Mouse (Mus musculus) CH12.LX (cell line): ENCODE measurements around the gene Agxt. TPM values are rescaled to one million over a fixed set of nuclear protein-coding genes. Genes with fewer than 3 reads are reported as not detected.

Experiments used
- DNase-seq: peaks from one replicate; pipeline ENCODE4 v3.0.0-alpha.2; 2013; ENCODE audit errors: extremely low read depth
- H3K27ac ChIP-seq: 2 replicates; pipeline ENCODE4 v1.5.1; 2012; ENCODE audit warnings: low read depth, mild to moderate bottlenecking, control low read depth, moderate library complexity; ENCODE audit not compliant: insufficient read depth
- H3K27me3 ChIP-seq: replicated peaks from 2 replicates; pipeline ENCODE3; 2012; ENCODE audit warnings: inconsistent platforms
- H3K36me3 ChIP-seq, 2 experiments: replicated peaks in 1 of 2; 2 replicates each; pipeline versions ENCODE3 to v1.6.1; 2012; ENCODE audit warnings: inconsistent platforms in 1 of 2, low read length in 1 of 2, mild to moderate bottlenecking in 1 of 2, mixed read lengths in 1 of 2, moderate library complexity in 1 of 2; ENCODE audit not compliant: control insufficient read depth in 1 of 2, insufficient read depth in 1 of 2
- H3K4me1 ChIP-seq, 2 experiments: 2 replicates each; pipeline ENCODE4 v1.6.1; 2012; ENCODE audit warnings: inconsistent platforms in 1 of 2, moderate library complexity in 1 of 2; ENCODE audit not compliant: insufficient read depth in 2 of 2, control insufficient read depth in 1 of 2
- H3K4me2 ChIP-seq: 2 replicates; pipeline ENCODE4 v1.6.1; 2012; ENCODE audit warnings: low read depth, mild to moderate bottlenecking, control low read depth; ENCODE audit not compliant: poor library complexity, insufficient read depth, severe bottlenecking
- H3K4me3 ChIP-seq, 3 experiments: fragments of 150-350 bp in 1 of 3; sonication (generic) in 1 of 3; replicated peaks in 1 of 3; 2 replicates each; pipeline versions ENCODE3 to v1.5.1; 2011 to 2012; ENCODE audit warnings: low read depth in 2 of 3, low read length in 2 of 3, mild to moderate bottlenecking in 2 of 3, moderate library complexity in 2 of 3, control low read depth in 1 of 3, improper control_type of control experiment in 1 of 3, inconsistent platforms in 1 of 3, mixed read lengths in 1 of 3; ENCODE audit not compliant: poor library complexity in 1 of 3
- H3K79me2 ChIP-seq: replicated peaks from 2 replicates; pipeline ENCODE4 v1.6.1; 2012; ENCODE audit warnings: mild to moderate bottlenecking, moderate library complexity; ENCODE audit not compliant: control insufficient read depth, poor library complexity, insufficient read depth, severe bottlenecking; ENCODE audit errors: extremely low read depth
- H3K9ac ChIP-seq: 2 replicates; pipeline ENCODE4 v1.6.1; 2012; ENCODE audit warnings: low read depth, mild to moderate bottlenecking, control low read depth, moderate library complexity; ENCODE audit not compliant: insufficient read depth
- H3K9me3 ChIP-seq: replicated peaks from 2 replicates; pipeline ENCODE3; 2012; ENCODE audit warnings: low read length, inconsistent platforms, mixed read lengths
- CHD1 ChIP-seq: IDR thresholded peaks from 2 replicates; pipeline ENCODE4 v1.6.1; 2012; ENCODE audit warnings: low read depth, low read length, improper control_type of control experiment, inconsistent platforms
- CHD2 ChIP-seq: IDR thresholded peaks from 2 replicates; pipeline ENCODE4 v1.6.1; 2011; ENCODE audit warnings: low read length, improper control_type of control experiment
- CTCF ChIP-seq, 2 experiments: IDR thresholded peaks in 1 of 2; conservative IDR thresholded peaks in 1 of 2; 2 replicates each; pipeline ENCODE4 v1.5.1; 2011 to 2012; ENCODE audit warnings: low read depth in 2 of 2, low read length in 2 of 2, improper control_type of control experiment in 1 of 2, inconsistent platforms in 1 of 2, mild to moderate bottlenecking in 1 of 2, moderate library complexity in 1 of 2
- EP300 ChIP-seq: IDR thresholded peaks from 2 replicates; pipeline ENCODE4 v1.6.1; 2011; ENCODE audit warnings: low read length, improper control_type of control experiment
- ETS1 ChIP-seq: conservative IDR thresholded peaks from 2 replicates; pipeline ENCODE4 v1.6.1; 2012; ENCODE audit warnings: low read depth, mild to moderate bottlenecking, inconsistent platforms, low read length, improper control_type of control experiment, moderate library complexity
- GABPA ChIP-seq: IDR thresholded peaks from 2 replicates; pipeline ENCODE4 v1.6.1; 2012; ENCODE audit warnings: low read depth, low read length, improper control_type of control experiment, inconsistent platforms; ENCODE audit not compliant: insufficient replicate concordance
- IRF4 ChIP-seq: IDR thresholded peaks from 2 replicates; pipeline ENCODE4 v1.6.1; 2014; ENCODE audit warnings: low read depth, mild to moderate bottlenecking, inconsistent platforms, low read length, improper control_type of control experiment
- JUN ChIP-seq: IDR thresholded peaks from 2 replicates; pipeline ENCODE4 v1.6.1; 2011; ENCODE audit warnings: low read depth, mild to moderate bottlenecking, low read length, improper control_type of control experiment, moderate library complexity; ENCODE audit not compliant: insufficient read depth
- JUND ChIP-seq: conservative IDR thresholded peaks from 2 replicates; pipeline ENCODE4 v1.6.1; 2011; ENCODE audit warnings: low read depth, low read length, improper control_type of control experiment
- KAT2A ChIP-seq: IDR thresholded peaks from 2 replicates; pipeline ENCODE4 v1.6.1; 2012; ENCODE audit warnings: low read length, improper control_type of control experiment, inconsistent platforms; ENCODE audit not compliant: insufficient replicate concordance
- MAFK ChIP-seq: IDR thresholded peaks from 2 replicates; pipeline ENCODE4 v1.6.1; 2011; ENCODE audit warnings: low read length, improper control_type of control experiment; ENCODE audit not compliant: insufficient replicate concordance
- MAZ ChIP-seq: IDR thresholded peaks from 2 replicates; pipeline ENCODE4 v1.6.1; 2012; ENCODE audit warnings: low read depth, mild to moderate bottlenecking, inconsistent platforms, low read length, improper control_type of control experiment, moderate library complexity
- MEF2A ChIP-seq: IDR thresholded peaks from 2 replicates; pipeline ENCODE4 v1.6.1; 2014; ENCODE audit warnings: low read depth, mild to moderate bottlenecking, inconsistent platforms, low read length, improper control_type of control experiment, borderline replicate concordance
- MXI1 ChIP-seq: IDR thresholded peaks from 2 replicates; pipeline ENCODE4 v1.6.1; 2011; ENCODE audit warnings: mild to moderate bottlenecking, low read depth, low read length, improper control_type of control experiment
- MYC ChIP-seq: IDR thresholded peaks from 2 replicates; pipeline ENCODE4 v1.6.1; 2011; ENCODE audit warnings: low read depth, mild to moderate bottlenecking, improper control_type of control experiment, low read length
- NELFE ChIP-seq: IDR thresholded peaks from 2 replicates; pipeline ENCODE4 v1.6.1; 2011; ENCODE audit warnings: low read depth, low read length, improper control_type of control experiment
- NRF1 ChIP-seq: IDR thresholded peaks from 2 replicates; pipeline ENCODE4 v1.6.1; 2014; ENCODE audit warnings: low read depth, mild to moderate bottlenecking, inconsistent platforms, low read length, improper control_type of control experiment, moderate library complexity
- PAX5 ChIP-seq: IDR thresholded peaks from 2 replicates; pipeline ENCODE4 v1.6.1; 2012; ENCODE audit warnings: low read length, inconsistent platforms, mixed read lengths
- POLR2A ChIP-seq: IDR thresholded peaks from 2 replicates; pipeline ENCODE4 v1.6.1; 2011; ENCODE audit warnings: low read depth, mild to moderate bottlenecking, improper control_type of control experiment, low read length
- RCOR1 ChIP-seq: conservative IDR thresholded peaks from 2 replicates; pipeline ENCODE4 v1.6.1; 2012; ENCODE audit warnings: low read depth, mild to moderate bottlenecking, inconsistent platforms, low read length, improper control_type of control experiment
- SIN3A ChIP-seq: IDR thresholded peaks from 2 replicates; pipeline ENCODE4 v1.6.1; 2012; ENCODE audit warnings: low read length, improper control_type of control experiment, inconsistent platforms
- SMC3 ChIP-seq: IDR thresholded peaks from 2 replicates; pipeline ENCODE4 v1.6.1; 2011; ENCODE audit warnings: low read depth, low read length, improper control_type of control experiment
- ZKSCAN1 ChIP-seq: IDR thresholded peaks from 2 replicates; pipeline ENCODE4 v1.6.1; 2012; ENCODE audit warnings: low read depth, inconsistent platforms, low read length, improper control_type of control experiment, borderline replicate concordance
- dilution Hi-C: fragments of 300-500 bp; cut with MboI; formaldehyde crosslinking; loops from 2 replicates; pipeline ENCODE4 v1.14.3; 2020; ENCODE audit warnings: low sequenced_read_pairs; ENCODE audit not compliant: extremely low pct_unique_long_range_greater_than_20kb, extremely low pct_ligation_motif_present
- in situ Hi-C: fragments of 300-500 bp; cut with MboI; formaldehyde crosslinking; loops from 3 replicates; pipeline ENCODE4 v1.14.3; 2019; ENCODE audit warnings: low sequenced_read_pairs, low pct_ligation_motif_present, low pct_unique_long_range_greater_than_20kb, mixed read lengths
- polyA plus RNA-seq: library from polyadenylated mRNA; unstranded; fragments of >175 nt; gene quantifications from 2 replicates; pipeline ENCODE4 v1.2.1, GENCODE M21; 2012; ENCODE audit warnings: low read depth; ENCODE audit not compliant: insufficient read length
- total RNA-seq, 2 experiments: library from RNA; depleted of rRNA; stranded (reverse); fragments of 300-350 nt in 1 of 2; fragments of >200 nt in 1 of 2; gene quantifications; 2 replicates each; pipeline ENCODE4 v1.2.3; 2012 to 2014

Agxt gene
- total and polyA plus RNA-seq, 3 experiments, result not detected

DNA sequence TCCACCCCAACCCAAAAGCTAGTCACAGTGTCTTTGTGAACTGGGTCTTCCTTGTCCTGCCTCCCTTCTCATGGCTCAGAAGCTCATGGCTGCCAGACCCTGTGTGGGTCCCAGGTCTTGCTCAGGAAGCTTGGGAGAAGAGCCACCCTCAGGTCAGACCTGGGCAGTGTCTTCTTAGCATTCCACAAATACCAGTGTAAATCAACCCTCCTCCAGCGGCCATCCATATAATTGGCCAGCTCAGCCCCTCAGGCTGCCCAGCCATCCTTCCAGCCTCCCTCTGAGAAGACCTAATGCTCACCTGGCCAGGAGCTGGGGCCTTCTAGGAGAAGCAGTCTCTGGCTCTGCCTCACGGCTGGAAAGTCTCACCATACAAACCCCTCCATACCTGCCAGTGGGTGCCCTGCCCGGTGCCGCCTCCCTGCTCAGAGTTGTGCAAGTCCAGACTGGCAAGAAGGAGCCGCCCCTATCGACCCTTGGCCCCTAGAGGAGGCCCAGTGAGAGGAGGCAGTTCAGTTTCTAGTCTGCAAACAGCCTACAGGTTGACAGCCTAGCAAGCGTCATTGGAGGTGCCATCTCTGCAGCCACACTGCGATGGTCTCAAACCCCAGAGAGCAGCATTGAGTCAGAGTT, 25.6 kb downstream of the Agxt start, which contains the start of gene 2310007B03Rik:
Gene 2310007B03Rik (minus strand): TSS at position 448 of the 633 bp plus-strand sequence.
- H3K4me2 ChIP-seq, result no peak within 1 kb of the TSS
- DNase-seq, result no peak
- in situ Hi-C loops, result no loop called here

GRCm38 (mm10) chr1:93161350-93161749, 26.3 kb downstream of the Agxt start:
- no peak overlapping the region for H3K4me3 ChIP-seq
- no peaks in the 10 kb centered on the region for H3K79me2 ChIP-seq
- H3K4me2 ChIP-seq, result no peak overlapping the region
- in situ Hi-C loops (no loop called here), dilution Hi-C loops (no loop called here)
- DNase-seq, result no peak
- peaks cover 95% of the 10 kb centered on the region for H3K27me3 ChIP-seq
- H3K4me1 ChIP-seq, result peaks cover 0 to 6% of the 10 kb centered on the region in 2 experiments; a peak in 1 of 4 replicates
- H3K27ac ChIP-seq, result no peak overlapping the region
- no peaks in the 10 kb centered on the region for H3K36me3 ChIP-seq
- TF ChIP-seq CHD2 (no peak), MAFK (no peak), SMC3 (no peak), MYC (no peak), GABPA (no peak), MAZ (no peak), POLR2A (no peak), NELFE (no peak), CHD1 (no peak), ZKSCAN1 (no peak), MXI1 (no peak), RCOR1 (no peak), IRF4 (no peak), EP300 (no peak), JUN (no peak)
- no peaks in the 10 kb centered on the region for H3K9me3 ChIP-seq
- H3K9ac ChIP-seq, result no peak overlapping the region

More for the DNA sequence above, 25.6 kb downstream of the Agxt start, which contains the start of gene 2310007B03Rik:
- H3K9ac ChIP-seq, result no peak within 1 kb of the TSS
- H3K27ac ChIP-seq, result no peak within 1 kb of the TSS
- no peaks in the 10 kb centered on the region for H3K79me2 ChIP-seq
- H3K9me3 ChIP-seq, result no peaks in the 10 kb centered on the region
- H3K27me3 ChIP-seq, result peaks cover 96% of the 10 kb centered on the region
- no peaks in the 10 kb centered on the region for H3K36me3 ChIP-seq
- H3K4me1 ChIP-seq, result peaks cover 0 to 6% of the 10 kb centered on the region in 2 experiments; a peak in 1 of 4 replicates
- H3K4me3 ChIP-seq, result no peak within 1 kb of the TSS
- dilution Hi-C loops, result no loop called here
- TF ChIP-seq NRF1, result no peak
- TF ChIP-seq MXI1, result no peak
- no peak for TF ChIP-seq RCOR1
- TF ChIP-seq KAT2A, result no peak
- no peak for TF ChIP-seq ETS1
- TF ChIP-seq MEF2A, result no peak
- TF ChIP-seq CTCF (conservative IDR thresholded peaks at IDR 0.05 in 1 of 2, IDR thresholded peaks at IDR 0.05 in 1 of 2; ENCODE audit: low read depth in 2 of 2, low read length in 2 of 2), result no peak
- TF ChIP-seq SIN3A, result no peak
- TF ChIP-seq MAZ, result no peak
- TF ChIP-seq ZKSCAN1, result no peak
- TF ChIP-seq JUND, result no peak
- TF ChIP-seq MYC, result no peak
- no peak for TF ChIP-seq EP300
- no peak for TF ChIP-seq PAX5
- TF ChIP-seq MAFK, result no peak
